Mouse (Mus musculus) E14TG2a.4 (cell line): ENCODE data around the gene Spns3.

Source experiments
- CTCF ChIP-seq: conservative IDR thresholded peaks from 2 replicates; pipeline ENCODE4 v1.5.1; 2014; ENCODE audit warnings: low read length
- POU5F1 ChIP-seq: IDR thresholded peaks from 2 replicates; pipeline ENCODE4 v1.6.1; 2014; ENCODE audit warnings: low read length, borderline replicate concordance

DNA sequence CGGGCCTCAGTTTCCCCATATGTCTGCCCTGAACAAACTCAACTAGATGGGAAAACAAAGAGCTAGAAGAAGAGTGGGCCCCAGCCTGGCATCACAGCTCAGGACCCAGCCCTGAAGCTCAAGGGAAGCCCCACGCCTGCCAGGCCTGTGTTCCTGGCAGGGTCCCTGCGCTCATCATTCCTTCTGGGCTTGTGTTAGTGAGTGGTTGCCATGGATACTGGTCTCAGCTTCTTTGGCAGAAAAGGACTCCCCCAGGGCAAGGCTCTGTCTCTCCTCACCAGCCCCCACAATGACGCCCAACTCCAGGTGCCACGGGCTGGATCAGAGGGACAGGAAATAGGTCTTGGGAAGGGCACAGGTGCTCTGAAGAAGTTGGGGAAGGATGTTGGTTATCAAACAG lies 65.1 kb downstream of the Spns3 start:
- TF ChIP-seq CTCF = no peak
- TF ChIP-seq POU5F1 = no peak
